Mouse (Mus musculus): ENCODE measurements around the gene Dnajc6. TPM values are rescaled to one million over a fixed set of nuclear protein-coding genes. Genes with fewer than 3 reads are reported as not detected.

Gene Dnajc6
- total RNA-seq (2012; rRNA removed) = 20.2 and 26.4 TPM in 2 replicates
- polyA plus RNA-seq (2012; ENCODE audit: insufficient read depth in 1 of 2, insufficient read length in 2 of 2, low read depth in 1 of 2, low replicate concordance in 2 of 2, missing spikeins in 1 of 2) = 10 to 100 TPM in 1 of 2 experiments, not detected in 1; 15.0 TPM

GRCm38 (mm10) chr4:101496534-101497237 lies at the start of gene Dnajc6:
Gene Dnajc6, plus strand, starts transcription at chr4:101496648.
- no peak within 1 kb of the TSS for H3K9ac ChIP-seq (ENCODE audit: control insufficient read depth, low read depth, low read length, poor library complexity, severe bottlenecking)
- no peaks in the 10 kb centered on the region for H3K9me3 ChIP-seq (replicated peaks; ENCODE audit: insufficient read depth, low read length)
- no peaks in the 10 kb centered on the region for H3K79me2 ChIP-seq (ENCODE audit: control insufficient read depth, insufficient read depth, low read length, poor library complexity)
- no peak within 1 kb of the TSS for H3K27ac ChIP-seq (ENCODE audit: control insufficient read depth, low read depth, low read length)
- H3K36me3 ChIP-seq (ENCODE audit: control insufficient read depth in 1 of 2, insufficient read depth in 2 of 2, low read length in 2 of 2) = no peaks in the 10 kb centered on the region
- no peak for DNase-seq (ENCODE audit: low read depth, low spot score)
- TF ChIP-seq USF1 (IDR thresholded peaks at IDR 0.05; ENCODE audit: low read depth, low read length) (no peak), GABPA (IDR thresholded peaks at IDR 0.05; ENCODE audit: low read depth, low read length) (no peak), MAZ (IDR thresholded peaks at IDR 0.05; ENCODE audit: low read depth, low read length) (no peak), NRF1 (IDR thresholded peaks at IDR 0.05; ENCODE audit: insufficient read depth, low read depth, low read length, poor library complexity, severe bottlenecking) (no peak), JUND (IDR thresholded peaks at IDR 0.05; ENCODE audit: low read depth, low read length) (no peak), SMC3 (IDR thresholded peaks at IDR 0.05; ENCODE audit: low read depth, low read length) (no peak), BHLHE40 (IDR thresholded peaks at IDR 0.05; ENCODE audit: borderline replicate concordance, low read depth, low read length) (no peak), TAL1 (IDR thresholded peaks at IDR 0.05; ENCODE audit: low read length) (no peak), ZC3H11A (IDR thresholded peaks at IDR 0.05; ENCODE audit: low read depth, low read length) (no peak), TCF12 (IDR thresholded peaks at IDR 0.05; ENCODE audit: low read depth, low read length) (no peak)
- no peaks in the 10 kb centered on the region for H3K27me3 ChIP-seq (ENCODE audit: control insufficient read depth in 1 of 2, insufficient read depth in 2 of 2, low read length in 2 of 2)
- no peak within 1 kb of the TSS for H3K4me3 ChIP-seq (ENCODE audit: control insufficient read depth in 1 of 2, insufficient read depth in 1 of 2, low read depth in 2 of 2, low read length in 2 of 2)
- no peaks in the 10 kb centered on the region for H3K4me1 ChIP-seq (ENCODE audit: control insufficient read depth in 1 of 2, insufficient read depth in 2 of 2, low read length in 2 of 2)

GRCm38 (mm10) chr4:101448701-101449100 lies 47.7 kb upstream of the Dnajc6 start:
- Histone ChIP-seq H3K27me3 (ENCODE audit: control insufficient read depth in 1 of 2, insufficient read depth in 2 of 2, low read length in 2 of 2) (no peaks in the 10 kb centered on the region), H3K4me1 (ENCODE audit: control insufficient read depth in 1 of 2, insufficient read depth in 2 of 2, low read length in 2 of 2) (peaks cover 0 to 2% of the 10 kb centered on the region in 2 experiments; a peak in 2 of 4 replicates), H3K9ac (ENCODE audit: control insufficient read depth, low read depth, low read length, poor library complexity, severe bottlenecking) (no peak overlapping the region), H3K9me3 (replicated peaks; ENCODE audit: insufficient read depth, low read length) (no peaks in the 10 kb centered on the region), H3K79me2 (ENCODE audit: control insufficient read depth, insufficient read depth, low read length, poor library complexity) (peaks cover under 1% of the 10 kb centered on the region; the same call in 1 of the 2 replicates), H3K27ac (ENCODE audit: control insufficient read depth, low read depth, low read length) (no peak overlapping the region), H3K36me3 (ENCODE audit: control insufficient read depth in 1 of 2, insufficient read depth in 2 of 2, low read length in 2 of 2) (peaks cover 0 to under 1% of the 10 kb centered on the region in 2 experiments; a peak in 1 of 4 replicates), H3K4me3 (ENCODE audit: control insufficient read depth in 1 of 2, insufficient read depth in 1 of 2, low read depth in 2 of 2, low read length in 2 of 2) (no peak overlapping the region)
- TF ChIP-seq MYB (IDR thresholded peaks at IDR 0.05; ENCODE audit: low read depth, low read length) (no peak), HCFC1 (IDR thresholded peaks at IDR 0.05; ENCODE audit: low read depth, low read length) (no peak), MYC (IDR thresholded peaks at IDR 0.05; ENCODE audit: low read depth, low read length) (no peak), ZKSCAN1 (IDR thresholded peaks at IDR 0.05; ENCODE audit: low read depth, low read length) (no peak), SMC3 (IDR thresholded peaks at IDR 0.05; ENCODE audit: low read depth, low read length) (no peak), UBTF (IDR thresholded peaks at IDR 0.05; ENCODE audit: borderline replicate concordance, insufficient read depth, low read depth, low read length) (no peak), NELFE (IDR thresholded peaks at IDR 0.05; ENCODE audit: low read depth, low read length) (no peak), GATA1 (IDR thresholded peaks at IDR 0.05; ENCODE audit: low read depth, low read length) (no peak), ZNF384 (IDR thresholded peaks at IDR 0.05; ENCODE audit: low read depth, low read length) (no peak), BHLHE40 (IDR thresholded peaks at IDR 0.05; ENCODE audit: borderline replicate concordance, low read depth, low read length) (no peak)
- no peak for DNase-seq (ENCODE audit: low read depth, low spot score)
